Mouse (Mus musculus): Measurements from ENCODE around the gene Trim62. TPM values are rescaled to one million over a fixed set of nuclear protein-coding genes. Genes with fewer than 3 reads are reported as not detected.
A peak's percentile ranks its signal among the peaks of the same experiment; 100 is the strongest.

Gene Trim62
- polyA plus RNA-seq, 1 experiment from 2014 or later = 4.3 TPM

GRCm38 (mm10) chr4:128948137-128948674, 64.8 kb downstream of the Trim62 start:
- Histone ChIP-seq H3K4me1 (replicated peaks; ENCODE audit: control insufficient read depth, insufficient read depth, low read length) (peaks cover 3% of the 10 kb centered on the region), H3K36me3 (ENCODE audit: control insufficient read depth, insufficient read depth, low read length) (no peaks in the 10 kb centered on the region), H3K9ac (ENCODE audit: low read depth, low read length) (no peak overlapping the region), H3K9me3 (ENCODE audit: control insufficient read depth, low read length) (no peaks in the 10 kb centered on the region), H3K27ac (ENCODE audit: low read depth, low read length) (no peak overlapping the region), H3K4me3 (ENCODE audit: low read depth, low read length) (no peak overlapping the region), H3K27me3 (replicated peaks; ENCODE audit: control insufficient read depth, insufficient read depth, low read length) (peaks cover 5% of the 10 kb centered on the region; the same call in 1 of the 2 replicates), H3K4me2 (no peak overlapping the region)
- 24% methylated on average over 6 of the region's 6 CpGs for WGBS
- no peak for ATAC-seq (replicated peaks; ENCODE audit: low FRiP score)
- DNase-seq (ENCODE audit: low spot score) = no peak

GRCm38 (mm10) chr4:128949470-128950005, 66.2 kb downstream of the Trim62 start:
- Histone ChIP-seq H3K36me3 (ENCODE audit: control insufficient read depth, insufficient read depth, low read length) (no peaks in the 10 kb centered on the region), H3K4me2 (no peak overlapping the region), H3K9me3 (ENCODE audit: control insufficient read depth, low read length) (no peaks in the 10 kb centered on the region), H3K4me3 (ENCODE audit: low read depth, low read length) (no peak overlapping the region), H3K4me1 (replicated peaks; ENCODE audit: control insufficient read depth, insufficient read depth, low read length) (peaks cover 3% of the 10 kb centered on the region), H3K27me3 (replicated peaks; ENCODE audit: control insufficient read depth, insufficient read depth, low read length) (peaks cover 5% of the 10 kb centered on the region; the same call in 1 of the 2 replicates), H3K9ac (ENCODE audit: low read depth, low read length) (no peak overlapping the region), H3K27ac (ENCODE audit: low read depth, low read length) (no peak overlapping the region)
- WGBS = 30% methylated on average over 15 of the region's 15 CpGs
- ATAC-seq (replicated peaks; ENCODE audit: low FRiP score) (no peak), DNase-seq (ENCODE audit: low spot score) (no peak)

GRCm38 (mm10) chr4:128950461-128950860, 67.1 kb downstream of the Trim62 start:
- no peak overlapping the region for H3K27ac ChIP-seq (ENCODE audit: low read depth, low read length)
- H3K4me1 ChIP-seq (replicated peaks; ENCODE audit: control insufficient read depth, insufficient read depth, low read length) = peaks cover 3% of the 10 kb centered on the region
- ATAC-seq (replicated peaks; ENCODE audit: low FRiP score) (no peak), DNase-seq (ENCODE audit: low spot score) (no peak)
- no peak overlapping the region for H3K9ac ChIP-seq (ENCODE audit: low read depth, low read length)
- no peak overlapping the region for H3K4me3 ChIP-seq (ENCODE audit: low read depth, low read length)
- peaks cover 5% of the 10 kb centered on the region for H3K27me3 ChIP-seq (replicated peaks; ENCODE audit: control insufficient read depth, insufficient read depth, low read length)
- 76% methylated on average over 5 of the region's 5 CpGs for WGBS
- H3K36me3 ChIP-seq (ENCODE audit: control insufficient read depth, insufficient read depth, low read length) = no peaks in the 10 kb centered on the region
- no peaks in the 10 kb centered on the region for H3K9me3 ChIP-seq (ENCODE audit: control insufficient read depth, low read length)
- H3K4me2 ChIP-seq = no peak overlapping the region

GRCm38 (mm10) chr4:128953851-128954250, 70.5 kb downstream of the Trim62 start:
- no peak overlapping the region for H3K4me2 ChIP-seq
- 78% methylated on average over 5 of the region's 5 CpGs for WGBS
- ATAC-seq (replicated peaks; ENCODE audit: low FRiP score) = no peak
- no peaks in the 10 kb centered on the region for H3K9me3 ChIP-seq (ENCODE audit: control insufficient read depth, low read length)
- no peak overlapping the region for H3K27ac ChIP-seq (ENCODE audit: low read depth, low read length)
- no peaks in the 10 kb centered on the region for H3K36me3 ChIP-seq (ENCODE audit: control insufficient read depth, insufficient read depth, low read length)
- no peak for DNase-seq (ENCODE audit: low spot score)
- H3K9ac ChIP-seq (ENCODE audit: low read depth, low read length) = no peak overlapping the region
- peaks cover 5% of the 10 kb centered on the region for H3K27me3 ChIP-seq (replicated peaks; ENCODE audit: control insufficient read depth, insufficient read depth, low read length)
- H3K4me1 ChIP-seq (replicated peaks; ENCODE audit: control insufficient read depth, insufficient read depth, low read length) = peaks cover 3% of the 10 kb centered on the region; the same call in 1 of the 2 replicates
- no peak overlapping the region for H3K4me3 ChIP-seq (ENCODE audit: low read depth, low read length)

GRCm38 (mm10) chr4:128957155-128957911, 74.0 kb downstream of the Trim62 start:
- 0 out of 2 replicates have a peak, but pooled peaks have one; percentile 40 for ATAC-seq (replicated peaks; ENCODE audit: low FRiP score)
- H3K4me2 ChIP-seq = no peak overlapping the region
- no peak overlapping the region for H3K9ac ChIP-seq (ENCODE audit: low read depth, low read length)
- H3K4me3 ChIP-seq (ENCODE audit: low read depth, low read length) = no peak overlapping the region
- DNase-seq (ENCODE audit: low spot score) = no peak
- no peaks in the 10 kb centered on the region for H3K36me3 ChIP-seq (ENCODE audit: control insufficient read depth, insufficient read depth, low read length)
- no peaks in the 10 kb centered on the region for H3K9me3 ChIP-seq (ENCODE audit: control insufficient read depth, low read length)
- no peak overlapping the region for H3K27ac ChIP-seq (ENCODE audit: low read depth, low read length)
- WGBS = 45% methylated on average over 11 of the region's 11 CpGs
- peaks cover 4% of the 10 kb centered on the region; the same call in 1 of the 2 replicates for H3K4me1 ChIP-seq (replicated peaks; ENCODE audit: control insufficient read depth, insufficient read depth, low read length)
- H3K27me3 ChIP-seq (replicated peaks; ENCODE audit: control insufficient read depth, insufficient read depth, low read length) = peaks cover 27% of the 10 kb centered on the region

- WGBS = 76% methylated on average over 11 of the region's 11 CpGs
- Histone ChIP-seq H3K9ac (ENCODE audit: low read depth, low read length) (no peak overlapping the region), H3K9me3 (ENCODE audit: control insufficient read depth, low read length) (no peaks in the 10 kb centered on the region), H3K36me3 (ENCODE audit: control insufficient read depth, insufficient read depth, low read length) (no peaks in the 10 kb centered on the region), H3K4me2 (no peak overlapping the region), H3K27ac (ENCODE audit: low read depth, low read length) (no peak overlapping the region), H3K4me3 (ENCODE audit: low read depth, low read length) (no peak overlapping the region), H3K4me1 (replicated peaks; ENCODE audit: control insufficient read depth, insufficient read depth, low read length) (peaks cover 7% of the 10 kb centered on the region; the same call in 1 of the 2 replicates), H3K27me3 (replicated peaks; ENCODE audit: control insufficient read depth, insufficient read depth, low read length) (peaks cover 35% of the 10 kb centered on the region)
- ATAC-seq (replicated peaks; ENCODE audit: low FRiP score) (no peak), DNase-seq (ENCODE audit: low spot score) (no peak)
Measured at GRCm38 (mm10) chr4:128958156-128958555, 74.8 kb downstream of the Trim62 start.

- DNase-seq (ENCODE audit: low spot score) = no peak
- 72% methylated on average over 8 of the region's 8 CpGs for WGBS
- no peak overlapping the region for H3K4me3 ChIP-seq (ENCODE audit: low read depth, low read length)
- no peak for ATAC-seq (replicated peaks; ENCODE audit: low FRiP score)
- no peak overlapping the region for H3K27ac ChIP-seq (ENCODE audit: low read depth, low read length)
- H3K36me3 ChIP-seq (ENCODE audit: control insufficient read depth, insufficient read depth, low read length) = no peaks in the 10 kb centered on the region
- H3K27me3 ChIP-seq (replicated peaks; ENCODE audit: control insufficient read depth, insufficient read depth, low read length) = peaks cover 37% of the 10 kb centered on the region
- peaks cover 7% of the 10 kb centered on the region; the same call in 1 of the 2 replicates for H3K4me1 ChIP-seq (replicated peaks; ENCODE audit: control insufficient read depth, insufficient read depth, low read length)
- H3K9ac ChIP-seq (ENCODE audit: low read depth, low read length) = no peak overlapping the region
- no peaks in the 10 kb centered on the region for H3K9me3 ChIP-seq (ENCODE audit: control insufficient read depth, low read length)
- H3K4me2 ChIP-seq = no peak overlapping the region
Measured at GRCm38 (mm10) chr4:128958849-128959248, 75.5 kb downstream of the Trim62 start.

GRCm38 (mm10) chr4:128959676-128960075, 76.3 kb downstream of the Trim62 start:
- Histone ChIP-seq H3K4me1 (replicated peaks; ENCODE audit: control insufficient read depth, insufficient read depth, low read length) (peaks cover 7% of the 10 kb centered on the region; the same call in 1 of the 2 replicates), H3K9me3 (ENCODE audit: control insufficient read depth, low read length) (no peaks in the 10 kb centered on the region), H3K9ac (ENCODE audit: low read depth, low read length) (no peak overlapping the region), H3K27me3 (replicated peaks; ENCODE audit: control insufficient read depth, insufficient read depth, low read length) (peaks cover 43% of the 10 kb centered on the region), H3K4me3 (ENCODE audit: low read depth, low read length) (no peak overlapping the region), H3K4me2 (no peak overlapping the region), H3K36me3 (ENCODE audit: control insufficient read depth, insufficient read depth, low read length) (no peaks in the 10 kb centered on the region), H3K27ac (ENCODE audit: low read depth, low read length) (no peak overlapping the region)
- WGBS = 81% methylated on average over 17 of the region's 17 CpGs
- ATAC-seq (replicated peaks; ENCODE audit: low FRiP score) (no peak), DNase-seq (ENCODE audit: low spot score) (no peak)

Data from liver, embryonic 11.5 days (tissue).